Mouse (Mus musculus): ENCODE measurements at regions not wholly inside any gene's neighbourhood (a gene's known extent, or its start where the extent isn't known, plus 50 kb on each side); places are given as distances from the start of the nearest gene placed in this dataset.
"Not testable (repeated sequence)": the region's sequence is repeated elsewhere in the genome, so short reads cannot be mapped to it uniquely, and the experiment has no call there.

- peak in 1 of 2 experiments; percentile 34 for DNase-seq
Observed at GRCm38 (mm10) chr14:60525979-60526378, 107.8 kb upstream of the Spata13 start.

GRCm38 (mm10) chr14:60526832-60527231 is 107.0 kb upstream of the Spata13 start:
- DNase-seq = peak; percentile 57 to 62

GRCm38 (mm10) chr14:60527951-60528350 is 105.8 kb upstream of the Spata13 start:
- DNase-seq = peak; percentile 67

GRCm38 (mm10) chr14:60528520-60528919 is 105.3 kb upstream of the Spata13 start:
- no peak for DNase-seq

- peak; percentile 90 to 93 for DNase-seq
Observed at GRCm38 (mm10) chr14:60529022-60529421, 104.8 kb upstream of the Spata13 start.

- DNase-seq = no peak
Observed at GRCm38 (mm10) chr14:60529646-60530347, 104.0 kb upstream of the Spata13 start.

- DNase-seq = no peak
Observed at GRCm38 (mm10) chr14:60530348-60530711, 103.5 kb upstream of the Spata13 start.

- no peak for DNase-seq
Observed at GRCm38 (mm10) chr14:60530973-60531372, 102.8 kb upstream of the Spata13 start.

GRCm38 (mm10) chr14:60531766-60532165 is 102.0 kb upstream of the Spata13 start:
- no peak for DNase-seq

- DNase-seq = no peak
Observed at GRCm38 (mm10) chr14:60533452-60534224, 100.2 kb upstream of the Spata13 start.

- DNase-seq = no peak
Observed at GRCm38 (mm10) chr14:60539040-60539439, 94.8 kb upstream of the Spata13 start.

- DNase-seq = no peak
Observed at GRCm38 (mm10) chr14:60540111-60540510, 93.7 kb upstream of the Spata13 start.

GRCm38 (mm10) chr14:60541596-60541995 is 92.2 kb upstream of the Spata13 start:
- no peak for DNase-seq

- no peak for DNase-seq
Observed at GRCm38 (mm10) chr14:60544767-60545166, 89.0 kb upstream of the Spata13 start.

- DNase-seq = no peak
Observed at GRCm38 (mm10) chr14:60554222-60554740, 79.5 kb upstream of the Spata13 start.

- peak; percentile 53 to 82 for DNase-seq
Observed at GRCm38 (mm10) chr14:60556541-60556940, 77.3 kb upstream of the Spata13 start.

- peak in 1 of 2 experiments; percentile 18 for DNase-seq
Observed at GRCm38 (mm10) chr14:60557020-60557419, 76.8 kb upstream of the Spata13 start.

- no peak for DNase-seq
Observed at GRCm38 (mm10) chr14:60559376-60559775, 74.4 kb upstream of the Spata13 start.

GRCm38 (mm10) chr14:60559826-60560529 is 73.8 kb upstream of the Spata13 start:
- DNase-seq = peak; percentile 26 to 48

- DNase-seq = peak; percentile 62 to 67
Observed at GRCm38 (mm10) chr14:60576281-60576680, 57.5 kb upstream of the Spata13 start.

- not testable (repeated sequence) for DNase-seq
Observed at GRCm38 (mm10) chr14:60580131-60580530, 53.7 kb upstream of the Spata13 start.
